Mouse (Mus musculus): ENCODE results near the gene Spred3.
"Not testable (repeated sequence)": the region's sequence is repeated elsewhere in the genome, so short reads cannot be mapped to it uniquely, and the experiment has no call there.

Spred3 gene

DNA sequence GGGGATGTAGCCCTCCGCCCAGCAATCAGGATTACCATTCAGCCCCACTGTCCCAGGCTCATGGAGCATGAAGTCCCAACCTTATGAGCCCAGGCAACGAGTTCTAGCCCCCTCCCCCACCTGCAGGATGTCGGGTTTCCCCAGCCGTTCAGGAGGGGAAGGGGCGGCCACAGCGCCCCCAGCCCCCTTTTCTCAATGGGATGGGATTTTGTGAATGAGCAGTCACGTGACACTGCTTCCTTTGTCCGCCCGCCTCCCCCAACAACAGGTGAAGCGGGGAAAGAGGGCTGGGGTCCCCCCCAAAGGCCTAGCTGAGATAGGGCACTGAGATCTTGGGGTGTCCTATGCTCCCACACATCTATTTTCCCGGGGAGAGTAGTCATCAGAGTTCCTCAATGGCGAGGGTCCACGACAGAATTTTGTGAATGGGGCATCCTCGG, 1.4 kb downstream of the Spred3 start:
- DNase-seq, result peak; percentile 55

DNA sequence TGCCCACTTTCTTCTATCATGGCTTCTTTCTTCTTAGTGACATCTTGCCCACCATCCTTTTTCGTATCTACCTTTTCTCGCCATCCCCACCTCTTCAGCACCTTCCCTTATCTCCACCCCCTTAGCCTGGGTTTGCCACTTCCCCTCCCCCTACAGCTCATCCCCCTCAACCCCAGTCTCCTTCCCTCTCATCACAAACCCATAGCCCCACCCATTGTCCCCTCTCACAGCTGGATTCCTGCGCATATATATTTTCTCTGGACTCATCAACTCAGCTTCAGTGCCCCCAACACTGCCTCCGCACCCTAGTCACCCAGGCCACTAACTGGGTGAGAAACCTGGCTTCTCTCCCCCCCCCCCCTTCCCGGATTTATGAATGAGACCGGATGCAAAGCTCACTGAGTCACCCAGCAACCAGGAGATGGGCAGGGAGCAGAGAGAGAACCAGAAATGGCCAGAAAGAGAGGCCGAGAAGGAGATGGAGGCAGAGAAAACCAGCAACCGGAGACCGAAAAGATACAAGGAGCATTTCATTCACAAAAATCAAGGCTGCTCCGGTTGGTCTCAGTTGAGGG, 2.0 kb downstream of the Spred3 start:
- peak; percentile 45 for DNase-seq

GRCm38 (mm10) chr7:29167656-29168055, 2.6 kb downstream of the Spred3 start:
- no peak for DNase-seq

DNA sequence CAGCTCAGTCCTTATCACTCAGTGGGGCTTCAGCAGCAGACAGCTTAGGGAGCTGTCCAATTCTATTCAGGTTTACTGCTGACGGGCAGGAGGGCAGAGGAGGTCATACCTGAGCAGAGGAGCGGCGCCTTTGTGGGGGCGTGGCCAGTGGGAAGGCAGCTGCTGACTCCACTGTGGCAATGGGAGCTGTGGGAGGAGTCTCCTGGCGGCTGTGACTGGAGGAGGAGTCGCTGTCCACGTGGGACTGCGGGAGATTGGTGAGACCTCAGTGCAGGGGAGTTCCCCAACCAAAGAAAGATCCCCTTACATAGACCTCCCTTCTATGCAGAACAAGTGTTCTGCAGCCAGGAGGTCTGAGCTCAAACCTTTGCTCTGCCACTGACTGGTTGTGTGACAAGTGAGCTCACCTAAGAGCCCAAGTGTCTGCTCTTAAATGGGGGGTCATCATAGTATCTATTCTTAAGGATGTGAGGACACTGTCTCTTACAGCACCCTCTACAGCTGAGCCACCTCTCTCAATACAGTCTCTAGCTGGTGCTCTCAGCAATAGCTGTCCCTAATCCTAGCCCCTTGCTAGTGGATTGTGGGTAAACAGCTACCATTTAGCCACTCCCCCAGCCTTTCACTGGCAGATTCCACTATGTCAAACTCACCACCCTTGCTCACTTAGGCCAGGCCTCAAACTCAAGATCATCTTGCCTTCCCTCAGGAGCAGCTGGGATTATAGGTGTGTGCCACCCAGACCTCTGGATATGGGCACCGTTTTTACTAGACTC, 7.3 kb downstream of the Spred3 start:
- peak; percentile 46 for DNase-seq

DNA sequence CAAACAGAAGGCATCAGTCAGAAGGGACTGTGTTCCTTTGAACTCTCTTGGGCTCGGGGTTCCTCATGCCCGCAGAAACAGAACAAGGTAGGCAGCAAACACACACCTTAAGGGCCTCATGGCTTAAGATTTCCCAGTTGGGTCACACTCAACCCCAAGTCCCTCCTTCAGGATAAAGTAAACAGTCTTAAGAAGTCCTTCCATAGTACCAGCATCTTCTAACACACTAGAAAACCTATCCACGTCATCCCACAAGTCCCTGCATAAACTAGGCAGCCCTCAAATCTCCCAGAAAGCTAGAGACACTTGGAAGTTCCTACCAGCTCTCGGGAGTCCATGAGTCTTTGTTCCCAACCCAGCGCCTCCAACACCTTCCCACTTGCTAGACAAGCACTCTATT, 7.9 kb downstream of the Spred3 start:
- no peak for DNase-seq

DNA sequence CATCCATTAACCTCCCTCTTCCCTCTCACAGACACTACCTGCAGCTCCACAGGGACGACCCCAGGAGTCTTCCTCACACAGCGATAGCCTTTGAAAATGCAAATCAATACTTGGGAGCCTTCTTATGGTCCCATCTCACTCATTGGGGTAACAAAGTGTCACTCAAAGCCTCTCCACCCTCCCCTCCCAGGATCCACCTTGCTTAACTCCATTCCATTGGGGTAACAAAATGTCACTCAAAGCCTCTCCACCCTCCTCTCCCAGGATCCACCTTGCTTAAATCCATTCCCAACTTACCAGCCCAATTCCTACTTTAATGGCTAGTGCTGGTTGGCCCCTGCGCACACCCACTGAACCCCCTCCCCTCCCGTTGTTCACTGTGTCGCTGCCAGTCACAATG, 11.9 kb downstream of the Spred3 start:
- DNase-seq, result peak; percentile 60

- peak; percentile 90 for DNase-seq
These were observed 14.1 kb downstream of the Spred3 start, which contains the start of gene Fam98c for GRCm38 (mm10) chr7:29155838-29156782. Gene Fam98c, minus strand, starts transcription at chr7:29156234.

DNA sequence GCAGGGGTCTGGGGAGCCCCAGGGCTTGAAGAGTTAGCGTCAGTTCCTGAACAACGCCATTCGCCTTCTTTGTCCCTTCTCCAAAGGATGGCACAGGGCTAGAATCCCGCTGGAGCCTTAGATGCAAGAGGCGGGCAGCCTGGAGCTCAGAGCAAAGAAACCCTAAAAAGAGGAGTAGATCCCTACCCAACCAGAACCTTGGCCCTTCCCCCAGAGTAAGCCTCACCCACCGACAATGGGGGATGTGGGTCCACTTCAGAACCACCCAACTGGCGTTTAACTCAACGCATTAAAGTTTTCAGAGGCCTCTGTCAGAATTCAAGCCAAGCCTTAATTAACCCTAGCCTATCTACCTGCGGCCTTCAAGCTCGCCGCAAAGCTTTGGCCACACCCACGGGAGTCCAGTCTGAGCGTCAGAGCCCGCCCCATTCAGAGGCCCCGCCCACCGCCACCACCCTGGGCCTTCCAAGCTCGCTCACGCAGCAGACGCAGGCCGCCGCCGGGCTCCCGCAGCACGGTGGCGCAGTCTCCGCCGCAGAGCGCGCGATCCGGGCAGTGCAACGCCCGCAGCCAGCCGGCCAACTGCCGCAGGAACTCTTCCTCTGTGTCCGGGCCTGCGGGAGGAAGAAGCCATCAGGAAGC, 14.9 kb downstream of the Spred3 start:
- DNase-seq, result peak; percentile 91

DNA sequence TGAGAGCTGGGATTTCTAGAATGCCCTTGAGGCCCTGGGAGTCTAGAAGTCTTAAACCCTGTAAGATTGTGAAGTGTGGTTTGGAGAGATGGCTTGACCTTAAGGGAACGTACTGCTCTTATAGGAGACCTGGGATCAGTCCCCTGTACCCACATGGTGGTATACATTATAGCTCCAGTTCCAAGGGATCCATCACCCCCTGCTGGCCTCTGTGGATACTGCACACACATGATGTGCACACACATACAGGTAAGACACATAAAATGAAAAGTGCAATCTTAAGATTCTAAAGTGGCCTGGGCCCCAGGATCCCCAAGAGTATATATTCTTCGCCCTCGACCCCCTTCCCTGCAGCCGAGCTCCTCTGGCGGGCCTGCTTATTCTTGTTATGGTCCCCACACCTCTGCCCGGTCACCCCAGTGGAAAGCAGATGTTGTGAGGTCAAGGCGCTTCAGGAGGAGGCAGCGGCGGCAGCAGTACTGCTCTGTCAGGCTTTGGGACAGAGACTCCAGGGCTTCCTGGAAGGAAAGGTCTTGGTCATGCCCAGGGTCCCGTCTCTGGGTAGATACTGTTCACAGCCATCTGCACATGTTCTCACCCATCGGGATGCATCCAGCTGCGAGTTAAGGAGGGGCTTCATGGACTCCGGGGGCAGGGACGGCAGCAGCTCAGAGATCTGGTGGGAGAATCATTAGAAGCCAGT, 16.0 kb downstream of the Spred3 start:
- no peak for DNase-seq

DNA sequence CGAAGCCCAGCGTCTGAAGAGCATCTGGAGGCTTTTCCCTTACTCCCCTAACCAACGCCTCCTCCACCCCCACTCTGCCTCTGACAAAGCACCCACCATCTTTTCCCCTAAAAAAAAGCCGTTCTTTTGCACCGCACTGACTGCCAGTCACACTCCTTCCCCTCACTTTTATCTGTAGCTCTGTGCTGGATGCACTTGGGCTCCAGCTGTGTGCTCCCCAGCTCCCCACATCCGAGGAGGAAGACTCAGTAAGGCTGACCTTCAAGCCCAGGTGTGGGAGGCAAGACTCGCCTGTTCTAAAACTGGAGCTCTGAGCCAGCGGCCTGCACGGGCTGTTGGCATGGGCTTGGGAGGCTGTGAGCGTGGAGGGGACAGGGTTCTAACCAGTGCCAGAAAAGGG, 18.7 kb downstream of the Spred3 start:
- no peak for DNase-seq

DNA sequence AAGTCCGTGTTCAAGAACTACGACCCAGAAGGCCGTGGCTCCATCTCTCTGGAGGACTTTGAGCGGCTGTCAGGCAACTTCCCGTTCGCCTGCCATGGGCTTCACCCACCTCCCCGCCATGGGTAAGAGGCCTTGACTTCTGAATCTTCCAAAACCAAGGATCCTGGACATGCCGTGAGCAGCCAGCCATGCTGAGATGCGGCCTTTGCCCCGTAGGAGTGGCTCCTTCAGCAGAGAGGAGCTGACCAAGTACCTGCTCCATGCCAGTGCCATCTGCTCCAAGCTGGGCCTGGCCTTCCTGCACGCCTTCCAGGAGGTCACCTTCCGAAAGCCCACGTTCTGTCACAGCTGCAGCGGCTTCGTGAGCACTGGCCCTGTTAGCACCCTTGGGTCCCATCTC, 21.4 kb downstream of the Spred3 start:
- DNase-seq, result no peak

DNA sequence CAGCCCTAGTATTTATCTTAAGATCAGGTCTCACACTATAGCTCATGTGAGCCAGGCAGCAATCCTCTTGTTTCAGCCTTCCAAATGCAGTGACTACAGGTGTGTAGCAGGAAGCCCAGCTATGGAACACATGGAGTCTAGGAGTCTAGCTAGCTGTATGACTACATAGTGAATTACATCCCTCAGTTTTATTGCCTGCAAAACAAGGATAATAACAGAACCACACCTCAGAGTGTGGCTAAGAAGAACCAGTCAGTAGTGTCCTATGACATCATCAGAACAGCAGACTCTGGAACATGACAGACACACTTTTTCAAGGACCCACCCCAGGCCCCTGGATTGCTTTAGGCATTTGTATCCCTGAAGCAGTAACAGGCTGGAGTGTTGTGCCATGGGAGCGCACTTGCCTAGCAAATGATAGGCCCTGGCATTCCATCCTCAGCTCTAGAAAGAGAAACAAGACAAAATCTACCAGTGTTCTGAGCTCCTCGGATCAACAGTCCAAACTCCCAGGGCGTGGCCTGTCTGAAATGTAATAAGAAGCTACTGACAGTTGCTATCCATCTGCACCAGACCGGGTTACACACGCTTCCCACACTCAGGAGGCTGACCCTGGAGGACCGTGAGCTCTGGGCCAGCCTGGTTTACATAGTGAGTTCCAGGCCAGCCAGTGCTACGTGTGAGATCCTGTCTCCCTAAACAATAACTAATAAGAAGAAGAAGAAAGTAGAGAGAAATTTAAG, 23.4 kb downstream of the Spred3 start:
- DNase-seq, result no peak

- no peak for DNase-seq
These were observed 26.2 kb downstream of the Spred3 start for GRCm38 (mm10) chr7:29144006-29144405.

GRCm38 (mm10) chr7:29141416-29141815, 28.8 kb downstream of the Spred3 start:
- DNase-seq, result no peak

GRCm38 (mm10) chr7:29139237-29139636, 31.0 kb downstream of the Spred3 start:
- not testable (repeated sequence) for DNase-seq

DNA sequence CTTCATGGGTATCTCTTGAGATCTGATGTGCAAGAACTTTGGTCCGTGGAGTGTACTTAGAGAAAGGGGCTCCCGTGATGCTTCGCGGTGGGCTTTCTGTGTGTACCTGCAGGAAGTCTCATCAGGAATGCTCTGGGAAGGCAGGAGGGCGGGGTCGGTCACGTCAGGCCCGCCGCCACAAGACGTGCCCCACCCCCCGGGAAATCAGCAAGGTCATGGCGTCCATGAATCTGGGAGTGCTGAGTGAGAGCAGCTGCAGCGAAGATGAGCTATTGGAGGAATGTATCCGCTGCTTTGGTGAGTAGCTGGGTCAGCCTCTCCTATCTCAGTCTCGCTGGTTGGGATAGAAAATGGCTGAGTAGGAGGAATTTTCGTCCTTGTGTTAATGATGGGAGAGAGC, 32.8 kb downstream of the Spred3 start:
- DNase-seq, result no peak

DNA sequence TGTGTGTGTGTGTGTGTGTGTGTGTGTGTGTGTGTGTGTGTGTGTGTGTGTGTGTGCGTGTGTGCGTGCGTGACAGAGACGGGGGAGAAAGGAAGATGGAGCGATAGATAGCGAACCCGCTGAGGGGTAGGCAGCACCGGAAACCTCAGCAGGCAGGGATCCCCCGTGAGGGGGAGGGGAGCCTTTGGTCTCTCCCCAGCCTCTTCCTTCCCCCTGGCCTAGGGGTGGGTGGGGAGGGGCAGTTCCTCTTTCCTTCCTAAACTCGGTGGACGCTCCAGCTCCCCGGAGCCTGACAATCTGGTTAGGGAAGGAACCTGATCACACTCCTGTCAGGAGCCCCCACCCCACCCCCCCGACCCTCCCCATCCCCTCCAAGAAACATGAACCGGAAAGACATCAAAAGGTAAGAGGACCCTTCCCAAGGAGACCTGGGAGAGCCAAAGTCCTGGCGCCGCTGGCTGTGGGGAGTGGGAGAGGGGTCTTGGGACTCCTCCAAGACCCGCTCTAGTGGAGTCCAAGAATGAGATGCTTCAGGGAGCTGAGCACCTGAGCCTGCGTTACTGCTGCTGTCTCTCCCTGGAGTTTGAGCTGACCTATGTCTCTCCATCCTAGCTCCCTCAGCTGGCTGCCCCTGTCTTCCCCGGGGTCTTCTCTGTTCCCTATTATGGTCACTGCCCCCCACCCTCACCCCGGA, 35.4 kb downstream of the Spred3 start, which contains the start of gene Rasgrp4:
Rasgrp4 (plus strand) TSS at position 159 of the 694 bp plus-strand sequence.
- DNase-seq, result peak; percentile 47

- no peak for DNase-seq
These were observed 36.0 kb downstream of the Spred3 start for GRCm38 (mm10) chr7:29134230-29134629.

DNA sequence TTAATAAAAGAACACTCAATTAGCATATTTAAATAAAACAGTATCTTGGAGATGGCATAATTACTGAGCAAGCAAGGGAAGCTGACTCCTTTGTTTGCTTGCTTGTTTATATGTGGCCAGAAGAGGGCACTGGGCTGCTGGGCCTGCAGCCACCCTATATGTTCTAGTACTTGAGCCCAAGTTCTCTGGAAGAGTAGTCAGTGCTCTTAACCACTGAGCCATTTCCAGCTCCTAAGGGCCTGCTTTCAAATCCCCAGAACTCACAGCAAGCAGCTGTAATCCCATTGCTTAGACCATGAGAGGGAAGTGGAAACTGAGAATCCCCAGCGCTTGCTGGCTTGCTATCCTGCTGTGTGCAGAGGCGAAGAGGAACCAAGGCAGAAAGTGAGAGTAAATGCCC, 41.5 kb downstream of the Spred3 start:
- peak; percentile 44 for DNase-seq

DNA sequence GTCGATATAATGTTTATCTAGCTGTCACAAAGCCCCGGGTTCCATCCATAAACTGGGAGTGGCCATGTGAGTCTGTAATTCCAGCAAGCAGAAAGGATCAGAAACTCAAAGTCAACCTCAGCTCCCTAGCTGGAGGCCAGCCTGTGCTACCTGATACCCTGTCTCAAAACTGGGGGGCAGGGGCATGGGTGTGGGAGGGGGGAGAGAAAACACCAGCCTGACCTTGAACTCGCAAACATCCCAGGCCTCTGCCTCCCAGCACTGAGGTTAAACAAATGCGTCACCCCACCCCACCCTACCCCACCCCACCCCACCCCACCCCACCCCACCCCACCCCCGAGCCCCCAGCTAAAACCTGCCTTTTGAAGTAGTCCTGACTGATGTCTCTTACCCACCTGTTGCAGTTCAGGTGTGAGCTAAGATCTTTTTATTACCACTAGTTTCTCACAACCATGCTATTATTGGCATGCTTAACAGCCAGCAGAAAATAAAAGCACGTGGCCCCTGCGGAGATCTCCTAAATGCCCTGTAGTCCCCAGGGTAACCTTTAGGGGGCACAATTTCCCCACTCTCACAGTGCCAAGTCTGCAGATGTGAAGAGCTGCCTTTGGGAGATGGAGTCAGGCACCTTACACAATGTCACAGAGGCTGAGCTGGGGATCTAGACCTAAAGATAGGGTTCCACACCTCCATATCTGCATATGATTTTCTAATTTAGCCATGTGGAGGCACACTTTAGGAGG, 43.9 kb downstream of the Spred3 start:
- peak; percentile 72 for DNase-seq

Measured in retina, postnatal 1 day (tissue).